Mouse (Mus musculus) T-cell, adult 2 months (primary cell): Measurements from ENCODE around the gene Ctcfl.

Source experiments
- DNase-seq: peaks from one replicate; pipeline ENCODE4 v3.0.0; 2022; ENCODE audit warnings: low spot score

The Ctcfl gene

GRCm38 (mm10) chr2:173083712-173084475 lies 35.4 kb downstream of the Ctcfl start:
- DNase-seq = peak; percentile 93

DNA sequence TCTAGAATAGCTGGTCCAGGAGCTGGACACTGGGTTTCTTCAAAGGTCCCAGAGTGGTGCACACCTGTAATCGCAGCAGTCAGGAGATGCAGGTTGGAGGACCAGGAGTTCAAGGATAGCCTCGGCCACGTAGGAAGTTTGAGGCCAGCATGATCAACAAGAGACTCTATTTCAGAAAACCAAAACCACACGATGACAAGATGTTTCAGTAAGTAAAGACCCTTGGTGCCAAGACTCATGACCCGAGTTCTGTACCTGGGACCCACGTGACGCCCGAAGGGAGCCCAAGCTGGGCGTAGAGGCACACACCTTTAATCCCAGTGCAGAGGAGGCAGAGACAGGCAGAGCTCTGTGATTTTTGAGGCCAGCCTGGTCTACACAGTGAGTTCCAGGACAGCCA lies 36.2 kb downstream of the Ctcfl start:
- peak; percentile 44 for DNase-seq

GRCm38 (mm10) chr2:173082706-173083105 lies 36.6 kb downstream of the Ctcfl start:
- peak; percentile 69 for DNase-seq

- DNase-seq = peak; percentile 67
Measured at GRCm38 (mm10) chr2:173080785-173081241, 38.5 kb downstream of the Ctcfl start.

- no peak for DNase-seq
Measured at GRCm38 (mm10) chr2:173079766-173080549, 39.4 kb downstream of the Ctcfl start.

DNA sequence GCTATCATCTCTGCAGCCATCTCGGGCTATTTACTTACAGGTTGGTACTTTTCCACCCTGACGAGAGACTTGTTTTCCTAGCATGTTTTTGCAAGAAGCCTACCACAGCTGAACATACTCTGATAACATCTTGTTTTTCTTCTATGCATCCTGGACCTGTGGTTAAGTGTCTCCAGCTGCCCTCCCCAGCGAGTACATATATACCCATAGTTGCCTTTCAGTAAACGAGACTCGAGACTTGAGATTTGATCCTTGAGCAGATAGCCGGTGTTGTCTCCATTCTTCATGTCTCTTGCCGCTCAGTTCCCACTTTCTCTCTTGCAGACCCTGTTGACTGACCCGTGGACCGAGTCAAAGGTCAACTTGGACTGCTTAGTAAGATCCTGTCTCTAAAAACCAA lies 42.4 kb downstream of the Ctcfl start:
- DNase-seq = no peak

DNA sequence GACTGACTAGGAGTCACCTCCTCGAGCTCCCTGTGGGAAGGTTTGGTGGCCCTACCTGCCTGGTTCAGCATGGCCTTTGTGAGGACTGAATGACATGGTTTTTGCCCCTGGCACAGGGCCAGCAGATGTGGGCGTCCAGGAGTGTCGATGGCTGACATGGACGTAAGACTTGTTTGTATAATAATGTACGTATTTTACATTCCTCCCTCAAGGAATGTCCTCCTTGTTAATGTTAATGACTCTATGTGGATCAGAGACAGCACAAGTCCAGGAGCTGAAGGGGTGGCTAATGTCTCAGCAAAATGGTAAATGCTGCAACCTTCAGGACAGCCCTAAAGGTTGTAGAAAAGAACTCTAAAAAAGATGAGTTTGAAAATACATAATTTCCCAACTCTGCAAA lies 45.7 kb downstream of the Ctcfl start:
- no peak for DNase-seq

DNA sequence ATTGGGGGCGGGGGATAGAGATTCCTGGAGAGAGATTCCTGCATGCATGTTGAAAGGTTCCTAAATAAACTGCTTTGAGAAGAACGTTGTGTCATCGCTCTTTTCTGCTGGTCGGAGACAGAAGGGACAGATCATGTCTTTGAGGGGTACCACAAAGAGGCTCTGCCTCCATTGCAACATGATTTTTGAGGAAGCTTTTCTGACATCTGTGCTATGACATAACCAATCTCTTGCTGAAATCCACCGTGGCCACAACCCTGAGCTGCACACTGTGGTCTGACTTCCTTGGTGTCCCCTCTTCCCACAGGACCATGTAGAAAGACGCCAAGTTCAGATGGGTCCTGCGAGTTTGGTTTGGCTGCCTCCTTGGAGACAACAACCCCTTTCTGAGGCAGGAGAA lies 46.4 kb downstream of the Ctcfl start:
- no peak for DNase-seq

DNA sequence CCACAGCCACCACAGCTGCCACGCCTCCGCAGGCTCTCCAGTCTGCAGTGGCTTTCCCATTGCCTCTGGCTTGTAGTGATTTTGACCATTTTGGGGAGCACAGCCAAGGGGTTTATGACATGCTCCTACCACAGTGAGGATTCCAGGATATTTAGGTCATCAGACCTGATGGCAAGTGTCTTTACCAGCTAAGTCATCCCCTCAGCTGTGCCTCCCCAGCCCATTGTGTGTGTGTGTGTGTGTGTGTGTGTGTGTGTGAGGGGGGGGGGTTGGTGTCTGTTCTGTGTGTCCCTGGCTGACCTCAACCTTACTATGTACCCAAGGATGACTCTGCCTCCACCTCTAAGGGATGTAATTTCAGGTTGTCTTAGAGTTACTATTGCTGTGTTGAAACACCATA lies 54.5 kb downstream of the Ctcfl start:
- DNase-seq = no peak

DNA sequence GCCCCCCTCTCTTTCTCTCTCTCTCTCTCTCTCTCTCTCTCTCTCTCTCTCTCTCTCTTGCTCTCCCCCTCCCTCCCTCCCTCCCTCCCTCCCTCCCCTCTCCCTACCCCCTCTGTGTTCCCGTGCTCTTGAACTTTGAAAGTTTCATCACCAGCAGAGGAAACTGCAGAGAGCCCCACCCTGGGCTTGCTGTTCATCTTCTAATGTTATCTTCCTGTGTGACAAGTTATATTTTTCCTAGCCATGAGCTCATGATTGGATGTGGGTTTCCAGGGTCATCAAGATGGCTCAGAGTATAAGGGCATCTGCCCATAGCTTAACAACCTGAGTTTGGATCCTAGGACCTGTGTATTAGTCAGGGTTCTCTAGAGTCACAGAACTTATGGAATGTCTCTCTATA lies 56.1 kb downstream of the Ctcfl start:
- DNase-seq = peak; percentile 53

GRCm38 (mm10) chr2:173061443-173062351 lies 57.6 kb downstream of the Ctcfl start:
- no peak for DNase-seq

GRCm38 (mm10) chr2:173060450-173060849 lies 58.9 kb downstream of the Ctcfl start:
- DNase-seq = no peak

GRCm38 (mm10) chr2:173058263-173058662 lies 61.1 kb downstream of the Ctcfl start:
- DNase-seq = no peak

GRCm38 (mm10) chr2:173057623-173058022 lies 61.7 kb downstream of the Ctcfl start:
- no peak for DNase-seq

GRCm38 (mm10) chr2:173056882-173057315 lies 62.4 kb downstream of the Ctcfl start:
- no peak for DNase-seq

- DNase-seq = peak; percentile 56
Measured at GRCm38 (mm10) chr2:173056303-173056881, 62.9 kb downstream of the Ctcfl start.

GRCm38 (mm10) chr2:173053846-173054245 lies 65.5 kb downstream of the Ctcfl start:
- DNase-seq = peak; percentile 81

GRCm38 (mm10) chr2:173052881-173053280 lies 66.4 kb downstream of the Ctcfl start:
- DNase-seq = no peak

DNA sequence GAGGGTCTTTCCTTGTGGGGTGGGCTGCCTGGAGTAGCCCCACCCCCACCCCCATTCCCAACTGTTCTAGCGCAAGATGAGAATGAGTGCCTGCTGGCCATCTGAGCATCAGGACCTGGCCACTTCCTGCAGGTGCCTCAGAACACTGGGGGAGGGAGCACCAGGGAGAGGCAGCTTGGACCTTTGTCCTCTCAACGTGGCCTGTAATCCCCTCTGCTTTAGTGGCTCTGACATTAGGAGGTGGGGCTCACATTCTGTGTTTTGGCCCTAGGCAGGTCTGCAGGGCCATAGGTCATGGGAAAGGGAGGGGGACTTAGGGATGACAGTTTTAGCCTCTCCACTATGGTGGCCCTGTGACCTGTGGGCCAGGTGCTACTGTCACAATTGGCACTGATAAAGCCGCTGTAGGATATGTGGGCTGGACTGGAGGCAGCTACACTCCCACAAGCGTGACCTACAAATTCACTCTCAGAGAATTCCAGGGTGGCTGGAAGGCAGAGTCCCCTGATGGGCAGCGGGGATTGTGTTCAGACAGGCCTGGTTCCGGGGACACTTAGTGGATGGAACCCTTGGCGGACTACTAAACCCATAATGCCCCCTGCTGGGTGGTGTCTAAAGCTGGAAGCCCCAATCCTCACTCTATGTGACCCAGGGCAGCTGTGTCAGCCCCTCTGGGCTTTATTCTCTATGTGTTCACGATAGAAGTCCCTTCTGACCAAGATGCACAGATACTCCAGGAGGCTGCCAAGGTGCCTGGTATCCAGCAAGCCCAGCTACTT lies 68.5 kb downstream of the Ctcfl start:
- DNase-seq = no peak

GRCm38 (mm10) chr2:173049817-173050216 lies 69.5 kb downstream of the Ctcfl start:
- DNase-seq = no peak

- no peak for DNase-seq
Measured at GRCm38 (mm10) chr2:173049231-173049630, 70.1 kb downstream of the Ctcfl start.
